Mouse (Mus musculus) left cerebral cortex, adult 18-20 months (tissue): Measurements from ENCODE around the gene Abcf1. TPM values are rescaled to one million over a fixed set of nuclear protein-coding genes. Genes with fewer than 3 reads are reported as not detected.
"Not testable (repeated sequence)": the region's sequence is repeated elsewhere in the genome, so short reads cannot be mapped to it uniquely, and the experiment has no call there.

Experiments
- DNase-seq, 2 experiments: peaks; one replicate each; pipeline ENCODE4 v3.0.0; 2021 to 2022; ENCODE audit warnings: low spot score in 2 of 2, mixed read lengths in 1 of 2
- total RNA-seq, 2 experiments: library from RNA; stranded (reverse); gene quantifications; 2 replicates each; pipeline ENCODE4 v1.2.3; 2021

Gene Abcf1
- total RNA-seq, 2 experiments from 2014 or later: 69.4 to 71.6 TPM

DNA sequence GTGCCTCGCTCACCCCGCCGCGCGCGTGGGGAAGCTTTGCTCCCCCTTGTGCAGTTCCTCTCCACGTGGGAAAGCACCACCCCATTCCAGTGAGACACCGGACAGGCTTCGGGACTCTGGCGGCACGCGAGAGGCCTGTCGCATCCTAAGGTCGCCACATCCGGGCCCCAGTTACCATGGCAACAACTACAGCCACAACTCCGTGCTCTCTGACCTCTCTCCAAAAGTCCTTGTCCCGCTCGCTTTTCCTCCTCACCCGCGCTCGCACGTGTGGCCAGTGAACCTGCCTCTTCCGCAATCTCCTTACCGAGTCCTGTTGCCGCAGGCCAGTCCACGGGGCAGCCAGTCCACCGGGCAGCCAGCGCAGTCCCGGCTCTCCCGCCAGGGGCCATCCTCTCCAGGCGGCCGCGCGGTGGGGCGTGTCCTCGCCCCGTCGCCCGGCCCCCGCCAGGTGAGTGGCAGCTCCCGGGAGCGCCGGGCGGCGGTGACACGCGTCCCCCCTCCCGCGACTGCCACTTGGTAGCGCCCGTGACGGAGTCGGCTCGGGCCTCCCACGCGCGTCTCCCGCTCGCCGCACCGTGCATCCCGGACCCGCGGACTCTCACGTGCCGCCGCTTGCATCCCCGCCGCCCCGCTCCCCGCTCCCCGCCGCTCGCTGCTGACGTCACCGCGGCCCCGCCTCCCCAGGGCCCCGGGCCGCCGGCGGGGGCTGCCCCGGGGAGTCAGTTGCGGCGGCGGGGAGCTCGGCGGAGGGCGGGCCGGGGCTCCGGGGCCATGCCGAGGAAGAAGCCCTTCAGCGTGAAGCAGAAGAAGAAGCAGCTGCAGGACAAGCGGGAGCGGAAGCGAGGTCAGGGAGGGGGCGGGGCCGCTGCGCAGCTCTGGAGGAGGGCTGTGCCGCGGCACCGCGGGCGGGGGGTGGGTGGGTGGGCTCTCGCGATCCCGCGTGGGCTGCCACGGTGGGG lies 10.1 kb upstream of the Abcf1 start, which contains the start of the genes Gnl1 and Prr3:
Gnl1 (plus strand) TSS at position 451 of the 962 bp plus-strand sequence.
Prr3 (minus strand) TSS at position 836 of the 962 bp plus-strand sequence.
- DNase-seq: peak; percentile 89 to 92

- peak; percentile 82 to 89 for DNase-seq
These were observed 9.3 kb upstream of the Abcf1 start for GRCm38 (mm10) chr17:35978811-35979400.

GRCm38 (mm10) chr17:35972131-35972530 lies 2.6 kb upstream of the Abcf1 start:
- no peak for DNase-seq

- no peak for DNase-seq
These were observed 1.9 kb downstream of the Abcf1 start for GRCm38 (mm10) chr17:35967621-35968020.

GRCm38 (mm10) chr17:35963279-35963678 lies 6.3 kb downstream of the Abcf1 start:
- no peak for DNase-seq

DNA sequence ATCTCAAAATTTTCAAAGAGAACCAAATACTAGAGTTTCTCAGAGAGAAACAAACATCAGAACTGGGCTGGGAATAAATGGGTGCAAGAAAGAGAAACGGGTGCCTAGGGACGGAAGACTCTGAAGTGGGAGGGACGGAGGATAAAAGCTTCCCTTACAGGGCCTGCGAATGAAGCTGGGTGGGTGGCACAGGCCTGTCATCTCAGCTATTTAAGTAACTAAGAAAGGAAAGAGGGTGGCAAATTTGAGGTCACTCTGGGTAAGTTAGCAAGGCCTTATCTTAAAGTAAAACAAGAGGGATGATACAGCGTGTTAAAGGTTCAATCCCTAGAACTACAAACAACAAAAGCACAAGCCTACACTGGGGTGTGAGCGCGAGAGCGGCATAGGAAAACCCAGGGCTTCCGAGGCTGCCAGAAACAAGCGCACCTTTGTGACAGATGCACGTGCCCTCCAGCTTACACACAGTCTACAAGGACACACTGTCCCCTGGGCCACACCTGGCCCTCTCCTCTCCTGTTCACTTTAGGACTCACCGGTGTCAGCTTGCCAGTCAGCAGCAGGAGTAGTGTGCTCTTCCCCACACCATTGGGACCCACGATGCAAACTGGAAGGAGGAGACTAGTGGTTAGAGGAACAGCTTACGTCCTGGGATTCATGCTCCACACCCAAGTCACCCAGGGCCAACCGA lies 10.9 kb downstream of the Abcf1 start:
- DNase-seq: no peak

- DNase-seq: no peak
These were observed 14.9 kb downstream of the Abcf1 start for GRCm38 (mm10) chr17:35954665-35955064.

DNA sequence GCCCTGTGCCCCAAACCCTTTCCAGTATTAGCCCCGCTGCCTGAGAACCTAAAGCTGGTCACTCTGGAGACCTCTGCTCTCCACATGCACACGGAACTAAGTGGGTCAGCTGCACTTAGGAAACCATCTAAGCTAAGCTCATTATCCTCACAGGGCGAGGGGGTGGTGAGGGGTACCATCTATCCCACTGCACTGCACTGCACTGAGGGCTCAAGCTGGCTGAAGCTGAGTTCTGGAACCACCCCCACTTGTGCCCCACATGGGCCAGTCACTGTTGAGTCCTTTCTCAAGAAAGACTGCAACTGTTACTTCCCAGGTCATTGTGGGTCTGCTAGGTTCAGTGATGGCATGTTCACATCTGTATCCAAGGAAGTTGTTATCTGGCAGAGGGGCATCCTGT lies 17.0 kb downstream of the Abcf1 start:
- DNase-seq: not testable (repeated sequence)

GRCm38 (mm10) chr17:35950946-35951345 lies 18.6 kb downstream of the Abcf1 start:
- DNase-seq: not testable (repeated sequence)

- DNase-seq: no peak
These were observed 29.6 kb downstream of the Abcf1 start for GRCm38 (mm10) chr17:35939941-35940340.

- DNase-seq: no peak
These were observed 30.5 kb downstream of the Abcf1 start for GRCm38 (mm10) chr17:35939108-35939507.

GRCm38 (mm10) chr17:35937700-35938348 lies 31.7 kb downstream of the Abcf1 start:
- no peak for DNase-seq

DNA sequence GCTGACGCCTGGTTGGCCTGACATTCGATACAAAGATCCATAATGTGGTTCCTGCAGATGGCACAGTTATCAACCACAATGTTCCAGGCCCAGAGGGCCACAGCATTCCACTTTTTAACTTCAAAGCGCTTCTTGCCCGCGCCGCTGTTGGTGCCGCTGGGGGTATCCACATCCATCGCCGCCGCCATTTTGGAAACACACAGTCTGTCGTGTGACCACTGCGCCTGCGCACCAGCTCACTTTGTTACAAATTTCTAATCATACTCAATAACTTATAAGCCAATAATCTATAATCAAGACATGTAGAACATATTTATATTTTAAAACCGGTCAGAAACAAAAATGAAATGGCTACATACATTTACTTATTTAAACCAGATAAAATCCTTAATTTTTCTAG lies 33.8 kb downstream of the Abcf1 start:
- not testable (repeated sequence) for DNase-seq

- no peak for DNase-seq
These were observed 37.0 kb downstream of the Abcf1 start for GRCm38 (mm10) chr17:35932608-35933007.

DNA sequence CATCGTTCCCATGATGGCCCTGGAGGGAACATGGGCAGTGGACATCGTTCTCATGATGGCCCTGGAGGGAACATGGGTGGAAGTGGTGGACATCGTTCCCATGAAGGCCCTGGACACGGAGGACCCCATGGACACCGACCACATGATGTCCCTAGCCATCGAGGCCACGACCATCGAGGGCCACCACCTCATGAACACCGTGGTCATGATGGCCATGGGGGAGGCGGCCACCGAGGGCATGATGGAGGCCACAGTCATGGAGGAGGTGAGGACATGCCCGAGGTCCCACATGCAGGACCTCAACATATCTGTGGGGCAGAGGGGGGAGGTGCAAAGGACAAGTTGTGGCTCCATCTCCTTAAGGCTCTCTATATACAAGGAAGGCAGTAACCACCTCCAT lies 38.9 kb downstream of the Abcf1 start:
- DNase-seq: no peak

- no peak for DNase-seq
These were observed 40.0 kb downstream of the Abcf1 start for GRCm38 (mm10) chr17:35929534-35929933.

GRCm38 (mm10) chr17:35927471-35927870 lies 42.1 kb downstream of the Abcf1 start:
- DNase-seq: no peak

DNA sequence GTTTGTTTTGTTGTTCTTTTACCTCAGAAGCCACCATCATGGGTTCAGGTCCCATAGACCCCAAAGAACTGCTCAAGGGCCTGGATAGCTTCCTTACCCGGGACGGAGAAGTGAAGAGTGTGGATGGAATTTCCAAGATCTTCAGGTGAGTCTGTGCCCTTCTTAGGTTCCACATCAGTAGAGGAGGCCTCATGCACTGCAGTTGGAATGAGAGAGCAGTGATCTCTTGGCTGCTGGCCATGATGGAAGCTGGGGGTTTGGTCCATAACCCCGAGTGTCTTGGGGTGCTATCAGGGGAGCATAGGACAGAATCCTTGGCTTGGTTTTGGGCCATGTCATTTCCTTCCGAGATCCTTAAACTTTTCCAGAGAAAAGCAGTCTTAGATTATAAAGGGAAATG lies 46.3 kb downstream of the Abcf1 start:
- DNase-seq: no peak

- DNase-seq: no peak
These were observed 47.0 kb downstream of the Abcf1 start for GRCm38 (mm10) chr17:35922566-35922965.

DNA sequence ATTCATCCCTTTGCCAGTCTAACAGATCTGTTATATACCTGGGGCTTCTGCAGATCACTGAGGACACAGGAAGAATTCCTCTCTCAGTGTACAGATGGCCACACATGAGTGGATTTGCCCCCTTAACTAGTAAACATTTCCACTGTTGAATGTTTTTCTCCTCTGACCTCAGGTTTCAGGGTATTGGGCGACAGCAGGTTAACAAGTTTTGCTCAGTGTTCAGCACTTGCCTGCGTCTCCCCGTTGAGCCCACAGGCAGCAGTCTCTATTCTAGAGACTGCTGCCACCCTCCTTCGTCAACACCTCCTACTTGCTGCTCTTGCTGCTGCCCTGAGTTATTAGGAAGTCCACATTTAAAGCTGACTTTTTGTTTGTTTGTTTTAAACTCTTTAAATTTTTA lies 47.9 kb downstream of the Abcf1 start:
- no peak for DNase-seq
